Mouse (Mus musculus) limb, embryonic 12.5 days (tissue): ENCODE results near the gene Mylpf. TPM values are rescaled to one million over a fixed set of nuclear protein-coding genes. Genes with fewer than 3 reads are reported as not detected.

Experiments
- ATAC-seq: fragments of 200-750 bp; cut with Nextera tagmentation; 2 replicates; pipeline ENCODE4 v1.8.0; 2017; ENCODE audit warnings: low read depth, moderate TSS enrichment; ENCODE audit not compliant: insufficient number of reproducible peaks, insufficient read depth, low FRiP score, low TSS enrichment
- H3K27ac ChIP-seq: fragments of 300-500 bp; sonication (generic); 2 replicates; pipeline ENCODE4 v1.5.1; 2016; ENCODE audit warnings: mild to moderate bottlenecking, moderate library complexity
- H3K27me3 ChIP-seq: fragments of 300-500 bp; sonication (generic); 2 replicates; pipeline ENCODE4 v1.6.1; 2016; ENCODE audit warnings: mild to moderate bottlenecking, moderate library complexity
- H3K36me3 ChIP-seq: fragments of 300-500 bp; sonication (generic); 2 replicates; pipeline ENCODE4 v1.6.1; 2016; ENCODE audit warnings: mild to moderate bottlenecking, moderate library complexity
- H3K4me1 ChIP-seq: fragments of 300-500 bp; sonication (generic); replicated peaks from 2 replicates; pipeline ENCODE4 v1.6.1; 2016
- H3K4me2 ChIP-seq: fragments of 300-500 bp; sonication (generic); 2 replicates; pipeline ENCODE4 v1.6.1; 2016; ENCODE audit warnings: mild to moderate bottlenecking, moderate library complexity
- H3K4me3 ChIP-seq: fragments of 300-500 bp; sonication (generic); replicated peaks from 2 replicates; pipeline ENCODE4 v1.5.1; 2016; ENCODE audit warnings: mild to moderate bottlenecking
- H3K9ac ChIP-seq: fragments of 300-500 bp; sonication (generic); replicated peaks from 2 replicates; pipeline ENCODE4 v1.6.1; 2016; ENCODE audit warnings: mild to moderate bottlenecking, moderate library complexity
- H3K9me3 ChIP-seq: fragments of 300-500 bp; sonication (generic); 2 replicates; pipeline ENCODE4 v1.6.1; 2016; ENCODE audit warnings: mild to moderate bottlenecking, moderate library complexity
- WGBS: fragments of 180-500 bp; shearing (Covaris S2); methylation state at CpG from one replicate; pipeline ENCODE4 v1.1.7; 2016; 5-methylcytosine and 5-hydroxymethylcytosine counted together
- polyA plus RNA-seq: library from polyadenylated mRNA; unstranded; fragments of >200 nt; fragmentation: Nextera tagmentation; extraction: Ambion mirVana; gene quantifications from 2 replicates; pipeline ENCODE4 v1.2.1, GENCODE M21; 2016

Gene Mylpf
- polyA plus RNA-seq, 1 experiment from 2014 or later: 145 TPM

DNA sequence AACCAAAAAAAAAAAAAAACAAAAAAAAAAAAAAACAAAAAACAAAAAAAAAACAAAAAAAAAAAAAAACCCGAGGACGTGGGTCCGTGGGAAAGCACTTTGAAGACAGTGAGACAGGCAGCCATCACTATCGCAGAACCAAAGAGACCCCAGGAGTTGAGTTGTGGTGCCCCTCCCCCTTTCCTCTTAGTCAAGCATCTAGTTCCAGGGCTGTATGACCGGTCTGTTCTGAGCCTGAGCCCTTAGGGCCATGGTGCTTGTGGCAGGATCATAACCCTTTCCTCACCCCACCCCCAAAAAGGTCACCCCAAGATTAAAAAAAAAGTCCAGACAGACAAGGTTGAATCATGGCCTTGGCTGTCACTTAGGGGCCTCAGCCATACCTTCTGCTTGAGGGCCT is 7.6 kb downstream of the Mylpf start:
- no peak overlapping the region for H3K27ac ChIP-seq
- H3K4me3 ChIP-seq: no peak overlapping the region
- ATAC-seq: no peak
- no peak overlapping the region for H3K9ac ChIP-seq
- H3K4me2 ChIP-seq: no peak overlapping the region
- no peaks in the 10 kb centered on the region for H3K36me3 ChIP-seq
- WGBS: 76% methylated on average over 5 of the region's 5 CpGs
- H3K9me3 ChIP-seq: no peaks in the 10 kb centered on the region
- peaks cover 16% of the 10 kb centered on the region; the same call in 1 of the 2 replicates for H3K27me3 ChIP-seq
- peaks cover 20% of the 10 kb centered on the region for H3K4me1 ChIP-seq

DNA sequence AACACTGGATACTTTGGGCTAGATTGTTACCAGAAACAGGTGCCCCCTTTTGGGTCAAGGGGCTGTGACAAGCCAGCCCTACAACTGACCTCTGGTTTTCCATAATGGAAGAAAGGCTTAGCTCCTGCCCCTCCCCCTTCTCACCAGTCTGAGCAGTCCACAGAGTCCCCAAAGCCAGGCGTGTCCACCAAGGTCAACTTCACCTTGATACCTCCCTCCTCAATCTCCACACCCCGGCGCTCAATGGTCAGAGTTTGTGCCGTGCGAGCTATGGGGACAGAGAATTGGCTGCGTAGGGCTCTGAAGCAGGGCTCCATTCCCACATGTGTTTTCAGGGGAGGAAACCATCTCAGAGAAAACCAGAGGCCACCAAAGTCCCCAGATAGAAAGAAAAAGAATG is 8.8 kb downstream of the Mylpf start:
- H3K27me3 ChIP-seq: peaks cover 16% of the 10 kb centered on the region; the same call in 1 of the 2 replicates
- no peak for ATAC-seq
- no peak overlapping the region for H3K9ac ChIP-seq
- H3K4me2 ChIP-seq: no peak overlapping the region
- WGBS: 88% methylated on average over 6 of the region's 6 CpGs
- no peaks in the 10 kb centered on the region for H3K36me3 ChIP-seq
- H3K4me3 ChIP-seq: no peak overlapping the region
- H3K27ac ChIP-seq: no peak overlapping the region
- no peaks in the 10 kb centered on the region for H3K9me3 ChIP-seq
- peaks cover 20% of the 10 kb centered on the region for H3K4me1 ChIP-seq

DNA sequence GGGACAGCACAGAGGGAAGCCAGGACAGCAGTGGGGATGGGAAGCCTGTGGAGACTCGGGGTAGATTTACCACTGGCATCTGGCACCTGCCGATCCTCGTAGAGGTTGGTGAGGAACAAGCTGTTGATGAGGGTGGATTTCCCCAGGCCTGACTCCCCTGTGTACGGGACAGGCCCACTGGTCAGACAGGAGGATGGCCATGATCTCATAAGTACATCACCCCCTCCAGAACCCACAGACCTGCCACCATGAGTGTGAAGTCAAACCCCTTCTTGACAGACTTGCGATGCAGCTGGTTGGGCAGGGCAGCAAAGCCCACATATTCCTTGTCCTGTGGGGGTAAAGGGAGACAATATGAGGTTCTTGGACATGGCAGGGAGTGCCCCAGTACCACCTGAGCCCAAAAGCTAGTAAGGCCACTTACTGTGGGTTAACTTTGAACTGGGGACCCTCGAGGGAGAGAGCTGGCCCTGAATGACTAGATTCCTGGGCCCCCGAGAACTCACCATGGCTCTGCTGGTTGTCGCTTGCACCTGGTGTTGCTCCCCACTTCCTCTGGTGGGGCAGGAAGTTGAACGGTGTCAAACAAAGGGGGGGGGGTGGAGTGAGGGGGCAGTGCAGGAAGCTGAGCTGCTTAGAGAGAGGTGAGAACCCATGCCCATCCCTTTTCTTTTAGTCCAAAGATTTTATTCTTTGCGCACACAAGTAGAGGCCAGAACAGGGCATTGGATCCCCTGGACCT is 9.4 kb downstream of the Mylpf start:
- peaks cover 20% of the 10 kb centered on the region for H3K4me1 ChIP-seq
- peaks cover 16% of the 10 kb centered on the region; the same call in 1 of the 2 replicates for H3K27me3 ChIP-seq
- H3K4me2 ChIP-seq: no peak overlapping the region
- 77% methylated on average over 10 of the region's 10 CpGs for WGBS
- H3K9ac ChIP-seq: no peak overlapping the region
- peaks cover 2% of the 10 kb centered on the region; the same call in 1 of the 2 replicates for H3K36me3 ChIP-seq
- H3K9me3 ChIP-seq: no peaks in the 10 kb centered on the region
- no peak overlapping the region for H3K4me3 ChIP-seq
- ATAC-seq: no peak
- H3K27ac ChIP-seq: no peak overlapping the region

DNA sequence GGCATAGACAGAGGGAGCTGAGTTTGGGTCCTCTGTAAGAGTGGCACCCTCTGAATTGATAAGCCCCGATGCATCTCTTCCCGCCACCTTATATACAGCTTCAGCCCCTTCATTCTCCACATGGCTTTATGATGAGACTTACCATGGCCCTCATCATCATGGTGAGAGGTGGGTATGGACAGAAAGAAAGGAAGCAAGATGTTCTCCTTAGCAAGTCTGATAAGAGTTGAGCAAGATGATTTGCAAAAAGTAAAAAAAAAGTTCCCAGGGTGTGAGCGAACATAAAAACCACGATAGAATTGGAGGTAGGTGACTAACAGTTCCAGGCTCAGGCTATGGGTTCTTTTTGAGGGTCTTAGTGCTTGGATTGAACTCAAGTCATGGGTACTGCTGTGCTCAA is 10.0 kb downstream of the Mylpf start:
- H3K9me3 ChIP-seq: no peaks in the 10 kb centered on the region
- peaks cover 10% of the 10 kb centered on the region; the same call in 1 of the 2 replicates for H3K27me3 ChIP-seq
- H3K27ac ChIP-seq: no peak overlapping the region
- no peak overlapping the region for H3K4me2 ChIP-seq
- peaks cover 20% of the 10 kb centered on the region for H3K4me1 ChIP-seq
- H3K36me3 ChIP-seq: peaks cover 4% of the 10 kb centered on the region; the same call in 1 of the 2 replicates
- WGBS: 89% methylated on average over 4 of the region's 4 CpGs
- no peak overlapping the region for H3K9ac ChIP-seq
- no peak overlapping the region for H3K4me3 ChIP-seq
- ATAC-seq: no peak

DNA sequence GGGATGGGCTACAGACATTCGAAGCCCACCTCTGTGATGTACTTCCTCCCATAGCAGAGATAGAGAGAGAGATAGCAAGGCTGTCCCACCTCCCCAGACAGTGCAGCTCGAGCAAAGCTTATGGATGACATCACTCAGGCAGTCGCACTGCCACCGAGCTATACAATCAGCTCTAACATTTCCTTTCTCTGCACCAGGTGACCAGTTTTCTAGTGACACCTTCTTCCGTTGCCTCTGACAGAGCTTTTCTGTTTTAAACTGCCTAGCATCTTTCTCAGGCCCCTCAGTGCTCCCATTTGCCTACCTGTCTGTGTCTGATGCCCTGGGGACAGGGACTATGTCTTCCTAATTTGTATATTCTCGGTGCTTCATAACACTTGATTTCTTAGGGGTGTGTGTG is 11.8 kb downstream of the Mylpf start:
- Histone ChIP-seq H3K36me3 (peaks cover 5% of the 10 kb centered on the region; the same call in 1 of the 2 replicates), H3K27me3 (no peaks in the 10 kb centered on the region), H3K4me3 (no peak overlapping the region), H3K9ac (no peak overlapping the region), H3K27ac (no peak overlapping the region), H3K4me1 (peaks cover 2% of the 10 kb centered on the region; the same call in 1 of the 2 replicates), H3K9me3 (no peaks in the 10 kb centered on the region), H3K4me2 (no peak overlapping the region)
- ATAC-seq: no peak
- 86% methylated on average over 6 of the region's 6 CpGs for WGBS

DNA sequence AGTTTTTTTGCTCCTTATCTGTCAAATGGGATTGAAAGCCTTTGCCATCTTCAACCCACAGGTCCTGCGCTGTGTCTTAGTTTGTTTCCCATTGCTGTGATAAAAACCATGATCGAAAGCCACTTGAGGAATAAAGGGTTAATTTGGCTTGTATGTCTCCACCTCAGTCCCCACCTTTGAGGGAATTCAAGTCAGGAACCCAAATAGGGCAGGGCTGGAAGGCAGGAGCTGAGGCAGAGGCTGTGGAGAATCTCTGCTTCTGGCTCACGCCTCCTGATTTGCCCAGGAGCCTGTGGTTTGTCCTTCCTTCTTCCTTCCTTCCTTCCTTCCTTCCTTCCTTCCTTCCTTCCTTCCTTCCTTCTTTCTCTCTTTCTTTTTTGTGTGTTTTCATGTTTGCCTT is 14.4 kb downstream of the Mylpf start:
- 92% methylated on average over 3 of the region's 3 CpGs for WGBS
- H3K27ac ChIP-seq: no peak overlapping the region
- H3K36me3 ChIP-seq: peaks cover 9% of the 10 kb centered on the region; the same call in 1 of the 2 replicates
- H3K4me3 ChIP-seq: no peak overlapping the region
- H3K4me1 ChIP-seq: no peaks in the 10 kb centered on the region
- H3K9me3 ChIP-seq: no peaks in the 10 kb centered on the region
- no peak overlapping the region for H3K9ac ChIP-seq
- no peak overlapping the region for H3K4me2 ChIP-seq
- no peaks in the 10 kb centered on the region for H3K27me3 ChIP-seq
- ATAC-seq: no peak

DNA sequence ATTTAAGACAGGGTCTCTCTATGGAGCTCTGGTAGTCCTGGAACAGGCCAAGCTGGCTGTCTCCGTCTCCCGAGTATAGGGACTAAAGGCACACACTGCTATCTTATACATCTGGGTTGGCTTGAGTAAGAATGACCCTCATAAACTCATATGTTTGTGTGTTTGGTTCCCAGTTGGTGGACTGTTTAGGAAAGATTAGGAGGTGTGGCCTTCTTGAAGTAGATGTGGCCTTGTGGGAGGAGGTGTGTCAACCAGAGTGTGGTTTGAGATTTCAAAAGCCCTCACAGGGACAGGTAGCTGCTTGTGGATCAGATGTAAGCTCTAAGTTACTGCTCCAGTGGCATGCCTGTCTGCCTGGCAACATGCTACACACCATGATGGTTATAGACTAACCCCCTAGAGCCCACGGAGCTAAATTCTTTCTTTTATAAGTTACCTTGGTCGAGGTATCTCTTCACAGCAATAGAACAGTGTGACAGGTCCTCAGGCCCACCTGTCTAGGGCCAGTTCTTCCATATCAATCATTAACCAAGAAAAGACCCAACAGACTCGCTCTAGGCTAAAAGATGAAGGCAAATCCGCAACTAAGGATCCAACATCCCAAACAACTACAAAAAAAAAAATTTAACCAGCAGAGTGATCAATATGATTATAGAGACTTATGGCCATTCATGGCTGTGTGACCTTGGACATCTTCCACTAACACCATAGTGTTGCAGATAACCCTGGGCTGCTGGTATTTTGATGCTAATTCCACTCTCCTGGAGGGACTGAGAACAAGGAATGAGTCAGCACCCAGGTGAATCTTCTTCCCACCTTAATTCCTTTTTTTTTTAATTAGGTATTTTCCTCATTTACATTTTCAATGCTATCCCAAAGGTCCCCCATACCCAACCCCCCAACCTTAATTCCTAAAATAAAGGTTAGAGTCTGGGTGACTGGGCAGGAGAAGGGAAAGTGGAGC is 15.1 kb downstream of the Mylpf start:
- WGBS: 84% methylated on average over 6 of the region's 6 CpGs
- no peak for ATAC-seq
- Histone ChIP-seq H3K36me3 (peaks cover 13% of the 10 kb centered on the region; the same call in 1 of the 2 replicates), H3K4me3 (no peak overlapping the region), H3K4me1 (no peaks in the 10 kb centered on the region), H3K4me2 (no peak overlapping the region), H3K27ac (no peak overlapping the region), H3K9me3 (no peaks in the 10 kb centered on the region), H3K9ac (no peak overlapping the region), H3K27me3 (no peaks in the 10 kb centered on the region)

DNA sequence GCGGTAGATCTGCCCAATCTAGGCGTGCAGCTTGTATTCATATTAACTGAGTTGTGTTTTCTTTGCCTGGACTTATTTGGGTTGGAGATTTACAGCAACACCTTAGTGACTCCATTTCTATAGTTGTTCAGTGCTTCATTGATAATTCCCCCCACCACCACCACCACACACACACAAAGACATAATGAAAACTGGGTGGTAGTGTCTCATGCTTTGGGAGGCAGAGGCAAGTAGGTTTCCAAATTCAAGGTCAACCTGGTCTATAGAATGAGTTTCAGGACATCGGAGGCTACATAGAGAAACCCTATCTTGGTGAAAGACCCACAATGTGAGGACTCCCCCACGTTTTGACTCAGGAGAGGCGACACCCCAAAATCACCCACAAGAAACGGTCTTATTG is 15.9 kb downstream of the Mylpf start:
- Histone ChIP-seq H3K4me3 (no peak overlapping the region), H3K36me3 (peaks cover 21% of the 10 kb centered on the region), H3K4me1 (no peaks in the 10 kb centered on the region), H3K27me3 (no peaks in the 10 kb centered on the region), H3K27ac (no peak overlapping the region), H3K9me3 (no peaks in the 10 kb centered on the region), H3K9ac (no peak overlapping the region), H3K4me2 (no peak overlapping the region)
- WGBS: 89% methylated on average over 6 of the region's 6 CpGs
- no peak for ATAC-seq

DNA sequence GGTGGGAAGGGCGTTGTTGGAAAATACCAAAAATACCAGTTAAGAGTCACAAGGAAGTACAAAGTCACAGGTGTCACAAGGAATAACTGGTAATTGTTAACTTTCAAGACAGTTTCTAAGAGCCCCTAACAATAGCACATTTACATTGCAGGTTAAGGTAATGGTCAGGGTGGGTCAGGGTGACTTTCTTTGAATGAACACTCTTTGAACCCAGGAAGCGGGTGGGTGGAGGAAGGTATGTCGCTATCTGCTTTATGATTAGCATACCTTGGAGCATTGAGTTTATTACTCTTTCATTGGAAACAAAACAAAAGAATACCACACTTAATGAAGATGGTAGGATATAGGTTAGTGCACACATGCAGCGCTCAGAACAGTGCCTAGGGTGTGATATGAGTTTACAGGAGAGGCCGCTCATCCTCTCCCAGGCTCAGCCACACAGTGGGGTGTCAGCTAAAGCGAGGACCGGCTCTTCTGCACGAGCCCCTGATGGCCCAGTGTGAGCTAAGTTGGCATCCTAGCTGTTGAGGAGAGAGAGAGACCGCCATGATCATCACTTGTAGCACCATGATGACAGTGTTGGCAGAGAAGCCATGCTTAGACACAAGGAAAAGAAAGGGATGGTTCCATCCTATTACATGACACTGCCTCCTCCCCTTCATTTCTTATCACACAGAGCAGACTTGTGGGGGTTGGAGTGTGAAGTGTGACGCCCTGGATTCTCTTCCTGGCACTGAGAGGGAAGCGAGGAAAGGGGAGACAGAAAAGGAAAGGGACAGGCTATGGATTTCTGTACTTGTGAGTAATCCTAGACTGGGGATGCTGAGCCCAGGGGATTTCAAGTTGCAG is 16.7 kb downstream of the Mylpf start:
- WGBS: 83% methylated on average over 11 of the region's 11 CpGs
- H3K9me3 ChIP-seq: no peaks in the 10 kb centered on the region
- H3K36me3 ChIP-seq: peaks cover 28% of the 10 kb centered on the region
- H3K4me3 ChIP-seq: no peak overlapping the region
- H3K4me2 ChIP-seq: no peak overlapping the region
- no peak for ATAC-seq
- H3K27me3 ChIP-seq: no peaks in the 10 kb centered on the region
- peaks cover 6% of the 10 kb centered on the region for H3K4me1 ChIP-seq
- H3K9ac ChIP-seq: no peak overlapping the region
- no peak overlapping the region for H3K27ac ChIP-seq

DNA sequence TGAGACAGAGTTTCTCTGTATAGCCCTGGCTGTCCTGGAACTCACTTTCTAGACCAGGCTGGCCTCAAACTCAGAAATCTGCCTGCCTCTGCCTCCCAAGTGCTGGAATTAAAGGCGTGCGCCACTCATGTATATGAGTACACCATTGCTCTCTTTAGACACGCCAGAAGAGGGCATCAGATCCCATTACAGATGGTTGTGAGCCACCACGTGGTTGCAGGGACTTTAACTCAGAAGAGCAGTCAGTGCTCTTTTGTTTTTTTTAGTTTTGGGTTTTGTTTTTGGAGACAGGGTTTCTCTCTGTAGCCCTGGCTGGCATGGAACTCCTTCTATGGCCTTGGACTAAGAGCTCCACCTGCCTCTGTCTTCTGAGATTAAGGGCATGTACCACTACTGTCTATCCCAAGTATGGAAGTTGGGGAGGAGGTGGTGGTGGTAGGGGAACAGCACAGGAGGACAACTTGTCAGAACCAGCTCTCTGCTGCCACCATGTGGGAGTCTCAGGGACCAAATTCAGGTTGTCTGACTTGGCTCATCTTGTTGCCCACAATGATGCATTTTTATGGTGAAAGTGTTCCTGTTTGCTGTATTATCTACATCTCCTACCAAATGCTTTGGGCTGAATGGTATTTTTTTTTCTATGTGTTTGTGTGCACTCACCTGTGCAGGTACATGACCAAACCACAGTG is 20.1 kb downstream of the Mylpf start:
- ATAC-seq: no peak
- Histone ChIP-seq H3K9me3 (no peaks in the 10 kb centered on the region), H3K4me2 (no peak overlapping the region), H3K4me3 (no peak overlapping the region), H3K36me3 (peaks cover 35% of the 10 kb centered on the region), H3K4me1 (peaks cover 19% of the 10 kb centered on the region), H3K27ac (no peak overlapping the region), H3K9ac (no peak overlapping the region), H3K27me3 (no peaks in the 10 kb centered on the region)
- WGBS: 68% methylated on average over 4 of the region's 4 CpGs
